Mouse (Mus musculus): Measurements from ENCODE around the gene Vasn. TPM values are rescaled to one million over a fixed set of nuclear protein-coding genes. Genes with fewer than 3 reads are reported as not detected.
"Not testable (repeated sequence)": the region's sequence is repeated elsewhere in the genome, so short reads cannot be mapped to it uniquely, and the experiment has no call there.

The Vasn gene
- polyA plus RNA-seq, 1 experiment from 2014 or later, result 35.9 TPM

- H3K27ac ChIP-seq, result no peak within 1 kb of the TSS; the same call in 1 of the 2 replicates
- peak within 1 kb of the TSS; percentile 81 for H3K9ac ChIP-seq
- peak within 1 kb of the TSS; percentile 73 for H3K4me3 ChIP-seq
- under 1% methylated on average over 47 of the region's 47 CpGs for WGBS
- no peaks in the 10 kb centered on the region for H3K9me3 ChIP-seq
- ATAC-seq (ENCODE audit: low FRiP score, low read depth), result peak; percentile 91
- H3K36me3 ChIP-seq, result peaks cover 21% of the 10 kb centered on the region
- peak within 1 kb of the TSS; percentile 95 for H3K4me2 ChIP-seq (replicated peaks)
- no peaks in the 10 kb centered on the region for H3K27me3 ChIP-seq
- H3K4me1 ChIP-seq, result peaks cover 21% of the 10 kb centered on the region
Measured at GRCm38 (mm10) chr16:4679121-4680018, 39.6 kb downstream of the Vasn start, which contains the start of gene Coro7. Gene Coro7 (minus strand): TSS chr16:4679777.

- H3K27ac ChIP-seq; H3K27me3 ChIP-seq; H3K4me3 ChIP-seq; ATAC-seq (ENCODE audit: low FRiP score, low read depth); H3K9me3 ChIP-seq; H3K9ac ChIP-seq; H3K4me2 ChIP-seq (replicated peaks); H3K36me3 ChIP-seq: not testable (repeated sequence)
- WGBS, result 82% methylated on average over 3 of the region's 3 CpGs
- H3K4me1 ChIP-seq, result peaks cover 33% of the 10 kb centered on the region
Measured at GRCm38 (mm10) chr16:4680922-4681455, 41.2 kb downstream of the Vasn start.

- peak overlapping the region; percentile 76 for H3K27ac ChIP-seq
- H3K4me2 ChIP-seq (replicated peaks), result peak overlapping the region; percentile 98
- no peak for ATAC-seq (ENCODE audit: low FRiP score, low read depth)
Measured at GRCm38 (mm10) chr16:4682628-4683179, 43.0 kb downstream of the Vasn start.

GRCm38 (mm10) chr16:4683193-4683580, 43.4 kb downstream of the Vasn start:
- H3K9ac ChIP-seq, result peak overlapping the region; percentile 90
- H3K27ac ChIP-seq, result peak overlapping the region; percentile 76
- 27% methylated on average over 9 of the region's 9 CpGs for WGBS
- peak overlapping the region; percentile 98 for H3K4me2 ChIP-seq (replicated peaks)
- H3K27me3 ChIP-seq, result no peaks in the 10 kb centered on the region
- peak overlapping the region; percentile 91 for H3K4me3 ChIP-seq
- H3K9me3 ChIP-seq, result no peaks in the 10 kb centered on the region
- H3K36me3 ChIP-seq, result peaks cover 15% of the 10 kb centered on the region
- peaks cover 30% of the 10 kb centered on the region for H3K4me1 ChIP-seq
- ATAC-seq (ENCODE audit: low FRiP score, low read depth), result no peak

More at GRCm38 (mm10) chr16:4682628-4683179, 43.0 kb downstream of the Vasn start:
- Histone ChIP-seq H3K4me1 (peaks cover 33% of the 10 kb centered on the region), H3K9me3 (no peaks in the 10 kb centered on the region), H3K9ac (no peak overlapping the region), H3K36me3 (peaks cover 10% of the 10 kb centered on the region), H3K4me3 (peak overlapping the region; percentile 91; the same call in 1 of the 2 replicates), H3K27me3 (no peaks in the 10 kb centered on the region)
- WGBS, result 75% methylated on average over 4 of the region's 4 CpGs

- peaks cover 24% of the 10 kb centered on the region for H3K4me1 ChIP-seq
- peaks cover 19% of the 10 kb centered on the region for H3K36me3 ChIP-seq
- WGBS, result under 1% methylated on average over 54 of the region's 54 CpGs
- H3K27ac ChIP-seq, result peak overlapping the region; percentile 76
- peak; percentile 88 for ATAC-seq (ENCODE audit: low FRiP score, low read depth)
- peak overlapping the region; percentile 90 for H3K9ac ChIP-seq
- no peaks in the 10 kb centered on the region for H3K9me3 ChIP-seq
- H3K4me3 ChIP-seq, result peak overlapping the region; percentile 91
- H3K27me3 ChIP-seq, result no peaks in the 10 kb centered on the region
- H3K4me2 ChIP-seq (replicated peaks), result peak overlapping the region; percentile 98
Measured at GRCm38 (mm10) chr16:4683581-4684456, 44.1 kb downstream of the Vasn start.

- WGBS, result under 1% methylated on average over 9 of the region's 9 CpGs
- H3K4me2 ChIP-seq (replicated peaks), result peak overlapping the region; percentile 98
- H3K9me3 ChIP-seq, result no peaks in the 10 kb centered on the region
- H3K36me3 ChIP-seq, result peaks cover 25% of the 10 kb centered on the region
- peak overlapping the region; percentile 90 for H3K9ac ChIP-seq
- peaks cover 20% of the 10 kb centered on the region for H3K4me1 ChIP-seq
- peak overlapping the region; percentile 91 for H3K4me3 ChIP-seq
- H3K27ac ChIP-seq, result 0 out of 2 replicates have a peak overlapping the region, but pooled peaks have one; percentile 76
- 0 out of 2 replicates have a peak, but pooled peaks have one; percentile 1 for ATAC-seq (ENCODE audit: low FRiP score, low read depth)
- H3K27me3 ChIP-seq, result no peaks in the 10 kb centered on the region
Measured at GRCm38 (mm10) chr16:4684457-4684791, 44.7 kb downstream of the Vasn start.

GRCm38 (mm10) chr16:4689371-4689770, 49.6 kb downstream of the Vasn start:
- not testable (repeated sequence) for H3K4me3 ChIP-seq; H3K4me2 ChIP-seq (replicated peaks); ATAC-seq (ENCODE audit: low FRiP score, low read depth); H3K9ac ChIP-seq; H3K9me3 ChIP-seq; H3K27ac ChIP-seq; H3K27me3 ChIP-seq
- peaks cover 12% of the 10 kb centered on the region for H3K4me1 ChIP-seq
- 96% methylated on average over 4 of the region's 4 CpGs for WGBS
- H3K36me3 ChIP-seq, result peaks cover 71% of the 10 kb centered on the region

Other genes starting within 250 kb of the Vasn start
- gene Adcy9, start 219.4 kb upstream of the Vasn start, polyA plus RNA-seq (2015; fragmentation: Nextera tagmentation; extraction: Ambion mirVana), result 1.3 and 1.5 TPM in 2 replicates
- 38.7 and 41.8 TPM in 2 replicates for gene Srl, start 98.1 kb upstream of the Vasn start, polyA plus RNA-seq (2015; fragmentation: Nextera tagmentation; extraction: Ambion mirVana)
- 24.9 and 26.3 TPM in 2 replicates for gene Tfap4, start 80.1 kb upstream of the Vasn start, polyA plus RNA-seq (2015; fragmentation: Nextera tagmentation; extraction: Ambion mirVana)
- gene Glis2, start 45.2 kb upstream of the Vasn start, polyA plus RNA-seq (2015; fragmentation: Nextera tagmentation; extraction: Ambion mirVana), result 32.0 and 39.4 TPM in 2 replicates
- gene Pam16, start 15.0 kb upstream of the Vasn start, polyA plus RNA-seq (2015; fragmentation: Nextera tagmentation; extraction: Ambion mirVana), result 105 and 106 TPM in 2 replicates
- gene Dnaja3, start within 50 bp of the Vasn start, polyA plus RNA-seq (2015; fragmentation: Nextera tagmentation; extraction: Ambion mirVana), result 56.6 and 60.0 TPM in 2 replicates
- gene Coro7, start 39.8 kb downstream of the Vasn start, polyA plus RNA-seq (2015; fragmentation: Nextera tagmentation; extraction: Ambion mirVana), result 19.6 and 20.8 TPM in 2 replicates
- gene Nmral1, start 79.4 kb downstream of the Vasn start, polyA plus RNA-seq (2015; fragmentation: Nextera tagmentation; extraction: Ambion mirVana), result 113 and 118 TPM in 2 replicates
- gene Hmox2, start 86.4 kb downstream of the Vasn start, polyA plus RNA-seq (2015; fragmentation: Nextera tagmentation; extraction: Ambion mirVana), result 112 and 116 TPM in 2 replicates
- 97.5 and 102 TPM in 2 replicates for gene Cdip1, start 150.4 kb downstream of the Vasn start, polyA plus RNA-seq (2015; fragmentation: Nextera tagmentation; extraction: Ambion mirVana)
- 0.75 and 1.2 TPM in 2 replicates for gene 4930562C15Rik, start 195.5 kb downstream of the Vasn start, polyA plus RNA-seq (2015; fragmentation: Nextera tagmentation; extraction: Ambion mirVana)
- 41.1 and 42.1 TPM in 2 replicates for gene Ubald1, start 240.4 kb downstream of the Vasn start, polyA plus RNA-seq (2015; fragmentation: Nextera tagmentation; extraction: Ambion mirVana)
- 98.9 and 102 TPM in 2 replicates for gene Mgrn1, start 246.3 kb downstream of the Vasn start, polyA plus RNA-seq (2015; fragmentation: Nextera tagmentation; extraction: Ambion mirVana)

Data from limb, embryonic 13.5 days (tissue).